Mouse (Mus musculus) lung, postnatal 0 days (tissue): ENCODE data around the gene Btk. TPM values are rescaled to one million over a fixed set of nuclear protein-coding genes. Genes with fewer than 3 reads are reported as not detected.

Experiments used
- ATAC-seq: fragments of 200-750 bp; cut with Nextera tagmentation; 2 replicates; pipeline ENCODE4 v1.8.0; 2017; ENCODE audit warnings: moderate library complexity
- DNase-seq: peaks from one replicate; pipeline ENCODE4 v3.0.0-alpha.2; 2016; ENCODE audit warnings: low spot score
- H3K27ac ChIP-seq: fragments of 300-500 bp; sonication (generic); 2 replicates; pipeline ENCODE4 v1.5.1; 2014; ENCODE audit warnings: antibody characterized with exemption, mild to moderate bottlenecking, low read length, mixed read lengths
- H3K27me3 ChIP-seq: fragments of 300-500 bp; sonication (generic); replicated peaks from 2 replicates; pipeline ENCODE4 v1.6.1; 2014; ENCODE audit warnings: low read length, mixed read lengths; ENCODE audit not compliant: insufficient read depth
- H3K36me3 ChIP-seq: fragments of 300-500 bp; sonication (generic); 2 replicates; pipeline ENCODE4 v1.6.1; 2014; ENCODE audit warnings: low read length, mixed read lengths; ENCODE audit not compliant: insufficient read depth
- H3K4me1 ChIP-seq: fragments of 300-500 bp; sonication (generic); 2 replicates; pipeline ENCODE4 v1.6.1; 2014; ENCODE audit warnings: antibody characterized with exemption, low read depth, low read length, mixed read lengths; ENCODE audit not compliant: insufficient read depth
- H3K4me2 ChIP-seq: fragments of 300-500 bp; sonication (generic); replicated peaks from 2 replicates; pipeline ENCODE4 v1.6.1; 2014; ENCODE audit warnings: low read depth, mild to moderate bottlenecking, low read length, moderate library complexity, mixed read lengths
- H3K4me3 ChIP-seq: fragments of 300-500 bp; sonication (generic); 2 replicates; pipeline ENCODE4 v1.5.1; 2014; ENCODE audit warnings: low read depth, low read length
- H3K9ac ChIP-seq: fragments of 300-500 bp; sonication (generic); replicated peaks from 2 replicates; pipeline ENCODE4 v1.6.1; 2014; ENCODE audit warnings: low read depth, mild to moderate bottlenecking
- H3K9me3 ChIP-seq: fragments of 300-500 bp; sonication (generic); 2 replicates; pipeline ENCODE4 v1.6.1; 2016; ENCODE audit warnings: low read length, mixed read lengths
- CTCF ChIP-seq: IDR thresholded peaks from 2 replicates; pipeline ENCODE4 v1.5.1; 2016; ENCODE audit warnings: antibody characterized with exemption, mild to moderate bottlenecking
- EP300 ChIP-seq: IDR thresholded peaks from 2 replicates; pipeline ENCODE4 v1.6.1; 2016; ENCODE audit warnings: antibody characterized with exemption, mild to moderate bottlenecking, control low read depth
- WGBS: fragments of 180-500 bp; shearing (Covaris S2); extraction: QIAGEN DNeasy Blood & Tissue Kit; methylation state at CpG from one replicate; pipeline ENCODE4 v1.1.7; 2014; 5-methylcytosine and 5-hydroxymethylcytosine counted together
- polyA plus RNA-seq: library from polyadenylated mRNA; unstranded; fragments of >200 nt; fragmentation: Nextera tagmentation; extraction: Ambion mirVana; gene quantifications from 2 replicates; pipeline ENCODE4 v1.2.1, GENCODE M21; 2015

The Btk gene
- polyA plus RNA-seq, 1 experiment from 2014 or later, result 2.2 TPM

GRCm38 (mm10) chrX:134619695-134620094, 36.3 kb upstream of the Btk start:
- Histone ChIP-seq H3K27me3 (no peaks in the 10 kb centered on the region), H3K4me3 (no peak overlapping the region), H3K27ac (no peak overlapping the region), H3K36me3 (no peaks in the 10 kb centered on the region), H3K4me1 (no peaks in the 10 kb centered on the region), H3K9me3 (no peaks in the 10 kb centered on the region), H3K4me2 (no peak overlapping the region), H3K9ac (no peak overlapping the region)
- TF ChIP-seq CTCF (no peak), EP300 (no peak)
- ATAC-seq, result no peak
- DNase-seq, result no peak
- 54% methylated on average over 9 of the region's 9 CpGs for WGBS

GRCm38 (mm10) chrX:134614306-134614705, 30.9 kb upstream of the Btk start:
- H3K4me2 ChIP-seq, result no peak overlapping the region
- no peak overlapping the region for H3K9ac ChIP-seq
- ATAC-seq (no peak), DNase-seq (peak; percentile 6)
- no peaks in the 10 kb centered on the region for H3K9me3 ChIP-seq
- TF ChIP-seq EP300 (no peak), CTCF (peak; percentile 49)
- no peaks in the 10 kb centered on the region for H3K4me1 ChIP-seq
- no peaks in the 10 kb centered on the region for H3K36me3 ChIP-seq
- H3K4me3 ChIP-seq, result no peak overlapping the region
- 61% methylated on average over 2 of the region's 2 CpGs for WGBS
- no peak overlapping the region for H3K27ac ChIP-seq
- no peaks in the 10 kb centered on the region for H3K27me3 ChIP-seq

- Histone ChIP-seq H3K9ac (no peak overlapping the region), H3K4me3 (peak overlapping the region; percentile 29), H3K36me3 (no peaks in the 10 kb centered on the region), H3K4me1 (no peaks in the 10 kb centered on the region), H3K27me3 (no peaks in the 10 kb centered on the region), H3K27ac (peak overlapping the region; percentile 70), H3K9me3 (no peaks in the 10 kb centered on the region), H3K4me2 (peak overlapping the region; percentile 52)
- peak; percentile 82 for DNase-seq
- ATAC-seq, result peak; percentile 91
- TF ChIP-seq CTCF (no peak), EP300 (peak; percentile 46)
- WGBS, result 12% methylated on average over 13 of the region's 15 CpGs
Measured at GRCm38 (mm10) chrX:134612285-134612959, 29.1 kb upstream of the Btk start.

- H3K9ac ChIP-seq, result no peak overlapping the region
- H3K9me3 ChIP-seq, result no peaks in the 10 kb centered on the region
- DNase-seq (no peak), ATAC-seq (no peak)
- no peaks in the 10 kb centered on the region for H3K36me3 ChIP-seq
- no peak overlapping the region for H3K4me3 ChIP-seq
- no peak for TF ChIP-seq EP300
- TF ChIP-seq CTCF, result no peak
- H3K4me2 ChIP-seq, result no peak overlapping the region
- no peaks in the 10 kb centered on the region for H3K27me3 ChIP-seq
- no peaks in the 10 kb centered on the region for H3K4me1 ChIP-seq
- no peak overlapping the region for H3K27ac ChIP-seq
- WGBS, result 50% methylated on average over 4 of the region's 4 CpGs
Measured at GRCm38 (mm10) chrX:134610984-134611383, 27.6 kb upstream of the Btk start.

- TF ChIP-seq EP300, result no peak
- peak; percentile 63 for TF ChIP-seq CTCF
- H3K4me1 ChIP-seq, result no peaks in the 10 kb centered on the region
- no peak overlapping the region for H3K27ac ChIP-seq
- H3K4me2 ChIP-seq, result no peak overlapping the region
- H3K36me3 ChIP-seq, result no peaks in the 10 kb centered on the region
- no peaks in the 10 kb centered on the region for H3K9me3 ChIP-seq
- H3K9ac ChIP-seq, result no peak overlapping the region
- 20% methylated on average over 4 of the region's 4 CpGs for WGBS
- DNase-seq, result peak; percentile 46
- ATAC-seq, result no peak
- H3K27me3 ChIP-seq, result no peaks in the 10 kb centered on the region
- no peak overlapping the region for H3K4me3 ChIP-seq
Measured at GRCm38 (mm10) chrX:134609472-134609871, 26.1 kb upstream of the Btk start.

GRCm38 (mm10) chrX:134601380-134602120, 18.2 kb upstream of the Btk start:
- Histone ChIP-seq H3K36me3 (no peaks in the 10 kb centered on the region), H3K4me3 (peak overlapping the region; percentile 53), H3K9me3 (no peaks in the 10 kb centered on the region), H3K27ac (peak overlapping the region; percentile 91), H3K27me3 (no peaks in the 10 kb centered on the region), H3K9ac (peak overlapping the region; percentile 54), H3K4me2 (peak overlapping the region; percentile 46), H3K4me1 (no peaks in the 10 kb centered on the region)
- ATAC-seq, result peak; percentile 80
- TF ChIP-seq CTCF (peak; percentile 19), EP300 (no peak)
- DNase-seq, result peak; percentile 58
- 22% methylated on average over 33 of the region's 43 CpGs for WGBS
